Mouse (Mus musculus) urinary bladder, adult 18-20 months (tissue): ENCODE data around the gene Hoxb2.

ENCODE experiments used
- DNase-seq, 2 experiments: peaks; one replicate each; pipeline ENCODE4 v3.0.0; 2022; ENCODE audit warnings: low spot score in 2 of 2, mixed read lengths in 2 of 2

The Hoxb2 gene

DNA sequence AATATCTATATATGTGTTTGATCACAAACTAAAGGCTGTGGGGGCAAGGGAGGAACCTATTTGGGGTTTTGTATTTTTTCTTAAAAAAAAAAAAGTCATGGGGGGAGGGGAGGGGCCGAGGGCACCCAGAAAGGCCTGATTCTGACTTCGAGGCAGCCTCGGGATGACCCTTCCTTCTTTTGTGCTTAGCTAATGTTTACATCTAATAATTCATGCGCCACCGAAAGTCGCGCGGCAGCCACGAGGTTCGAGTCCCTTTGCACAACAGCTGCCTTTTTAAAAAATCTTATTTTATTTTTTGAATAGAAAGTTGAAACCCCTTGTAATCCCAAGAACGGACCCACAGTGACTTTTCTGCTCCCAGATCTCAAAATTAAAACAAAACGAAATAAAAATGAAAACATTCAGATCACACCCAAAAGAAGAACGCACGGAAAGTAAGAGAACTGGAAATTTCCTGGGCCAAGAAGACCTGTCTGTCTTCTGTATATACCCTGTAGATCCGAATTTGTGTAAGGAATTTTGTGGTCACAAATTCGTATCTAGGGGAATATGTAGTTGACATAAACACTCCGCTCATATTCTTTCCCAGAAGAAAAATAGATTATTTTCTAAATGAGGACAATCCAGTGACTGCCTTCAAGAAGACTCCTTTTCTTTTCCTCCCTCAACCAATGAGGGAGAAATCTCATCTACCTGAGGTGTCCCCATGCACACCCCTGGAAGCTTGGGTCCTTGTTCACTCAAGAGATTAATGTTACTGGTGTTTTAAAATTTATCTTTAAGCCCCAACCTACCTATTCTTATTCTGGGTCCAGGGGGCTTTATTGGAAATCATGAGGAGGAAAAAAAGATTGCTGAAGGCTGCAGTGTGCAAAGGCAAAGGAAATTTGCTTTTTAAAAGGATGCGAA lies 33.4 kb upstream of the Hoxb2 start:
- DNase-seq, result peak in 1 of 2 experiments; percentile 9

DNA sequence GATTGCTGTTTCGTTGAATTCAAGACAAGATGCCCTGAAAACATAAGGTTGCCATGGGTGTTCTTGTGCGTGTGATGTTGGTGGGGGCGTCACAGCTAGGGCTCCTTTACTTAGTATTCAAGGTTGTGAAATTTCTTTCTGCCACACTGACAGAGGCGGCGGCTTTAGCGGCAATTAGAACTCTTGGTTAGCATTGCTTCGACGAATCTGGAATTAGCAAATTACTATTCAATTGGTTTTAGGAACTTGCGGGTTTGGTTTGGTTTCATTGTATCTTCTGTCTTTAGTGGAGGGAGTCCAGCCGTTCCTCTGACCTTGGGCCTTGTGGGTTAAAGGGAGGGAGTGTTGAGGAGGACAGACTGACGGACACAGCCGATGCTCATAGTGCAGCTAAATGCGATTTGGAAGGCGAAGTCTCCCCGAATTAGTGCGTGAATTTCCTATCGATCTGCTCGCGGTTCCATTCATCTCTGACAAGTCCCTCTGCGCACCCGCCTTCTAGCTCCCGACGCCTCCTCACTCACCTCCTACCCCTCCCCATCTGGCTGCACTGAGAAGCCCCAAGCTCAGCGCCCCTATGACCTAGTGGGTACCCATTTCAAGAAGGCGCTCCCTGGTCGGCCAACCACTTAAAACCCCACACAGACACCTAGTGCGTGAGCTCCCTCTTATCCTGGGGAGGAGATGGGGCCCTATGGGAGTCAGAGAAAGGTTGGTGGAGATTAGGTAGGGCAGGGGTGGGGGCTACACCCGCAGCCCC lies 32.5 kb upstream of the Hoxb2 start, which contains the start of gene Hoxb4:
Gene Hoxb4 (plus strand): TSS at position 660 of the 760 bp plus-strand sequence.
- peak in 1 of 2 experiments; percentile 35 for DNase-seq

GRCm38 (mm10) chr11:96318368-96319070 lies 31.8 kb upstream of the Hoxb2 start:
- peak; percentile 48 to 61 for DNase-seq

GRCm38 (mm10) chr11:96319071-96319902 lies 31.0 kb upstream of the Hoxb2 start:
- peak in 1 of 2 experiments; percentile 26 for DNase-seq

DNA sequence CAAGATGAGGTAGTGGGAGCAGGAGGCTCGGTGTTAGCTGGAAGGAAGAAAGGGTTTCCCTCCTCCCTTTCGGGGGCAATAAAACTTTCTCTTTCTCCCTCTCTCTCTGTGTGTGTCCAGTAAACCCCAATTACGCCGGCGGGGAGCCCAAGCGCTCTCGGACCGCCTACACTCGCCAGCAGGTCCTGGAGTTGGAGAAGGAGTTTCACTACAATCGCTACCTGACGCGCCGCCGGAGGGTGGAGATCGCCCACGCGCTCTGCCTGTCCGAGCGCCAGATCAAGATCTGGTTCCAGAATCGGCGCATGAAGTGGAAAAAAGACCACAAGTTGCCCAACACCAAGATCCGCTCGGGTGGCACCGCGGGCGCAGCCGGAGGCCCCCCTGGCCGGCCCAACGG lies 30.4 kb upstream of the Hoxb2 start:
- DNase-seq, result peak in 1 of 2 experiments; percentile 58

GRCm38 (mm10) chr11:96320688-96321087 lies 29.6 kb upstream of the Hoxb2 start:
- DNase-seq, result peak in 1 of 2 experiments; percentile 16

- no peak for DNase-seq
Observed at GRCm38 (mm10) chr11:96321846-96322245, 28.5 kb upstream of the Hoxb2 start.

GRCm38 (mm10) chr11:96322738-96323137 lies 27.6 kb upstream of the Hoxb2 start:
- DNase-seq, result no peak

GRCm38 (mm10) chr11:96323154-96323553 lies 27.2 kb upstream of the Hoxb2 start, which contains the start of gene Hoxb3:
Gene Hoxb3, plus strand, starts transcription at chr11:96323326.
- DNase-seq, result no peak

GRCm38 (mm10) chr11:96324125-96324524 lies 26.2 kb upstream of the Hoxb2 start:
- no peak for DNase-seq

GRCm38 (mm10) chr11:96324965-96325364 lies 25.4 kb upstream of the Hoxb2 start:
- DNase-seq, result no peak

- no peak for DNase-seq
Observed at GRCm38 (mm10) chr11:96325747-96326212, 24.5 kb upstream of the Hoxb2 start.

GRCm38 (mm10) chr11:96326705-96327104 lies 23.6 kb upstream of the Hoxb2 start:
- DNase-seq, result no peak

GRCm38 (mm10) chr11:96327122-96327521 lies 23.2 kb upstream of the Hoxb2 start:
- DNase-seq, result no peak

DNA sequence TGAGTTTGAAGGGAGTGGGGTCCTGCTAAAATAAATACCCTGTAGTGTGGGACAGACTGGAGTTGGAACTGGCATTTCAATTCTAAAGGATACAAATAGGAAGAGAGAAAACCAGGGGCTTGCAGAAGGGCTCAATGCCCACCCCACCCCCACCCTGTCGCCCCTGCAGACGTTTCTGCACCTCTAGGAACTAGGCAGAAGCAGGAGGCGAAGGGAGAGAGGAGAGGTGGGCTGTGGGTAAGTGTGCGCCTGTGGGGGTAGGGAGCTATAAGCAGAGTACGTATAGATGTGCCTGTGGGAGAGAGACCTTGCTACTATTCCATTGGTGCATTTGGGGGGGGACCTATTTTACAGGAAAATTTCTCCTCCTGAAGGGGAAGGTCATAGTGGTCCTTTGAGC lies 22.6 kb upstream of the Hoxb2 start:
- DNase-seq, result no peak

DNA sequence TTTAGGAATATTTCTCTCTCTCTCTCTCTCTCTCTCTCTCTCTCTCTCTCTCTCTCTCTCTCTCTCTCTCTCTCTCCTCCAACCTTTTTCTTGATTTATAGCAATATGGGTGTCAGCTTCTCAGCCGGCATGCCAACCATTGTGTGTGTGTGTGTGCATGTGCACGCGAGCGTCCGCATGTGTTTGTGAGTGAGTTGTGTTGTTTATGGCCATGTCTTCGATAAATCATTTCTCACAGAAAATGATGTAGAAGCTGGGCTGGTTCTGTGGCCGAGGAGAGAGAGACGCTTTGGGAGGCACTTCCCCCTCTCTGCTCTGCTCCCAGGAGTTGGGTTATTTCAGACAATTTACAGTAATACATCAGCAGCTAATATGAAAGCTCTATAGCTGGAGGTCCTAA lies 21.7 kb upstream of the Hoxb2 start:
- DNase-seq, result no peak

DNA sequence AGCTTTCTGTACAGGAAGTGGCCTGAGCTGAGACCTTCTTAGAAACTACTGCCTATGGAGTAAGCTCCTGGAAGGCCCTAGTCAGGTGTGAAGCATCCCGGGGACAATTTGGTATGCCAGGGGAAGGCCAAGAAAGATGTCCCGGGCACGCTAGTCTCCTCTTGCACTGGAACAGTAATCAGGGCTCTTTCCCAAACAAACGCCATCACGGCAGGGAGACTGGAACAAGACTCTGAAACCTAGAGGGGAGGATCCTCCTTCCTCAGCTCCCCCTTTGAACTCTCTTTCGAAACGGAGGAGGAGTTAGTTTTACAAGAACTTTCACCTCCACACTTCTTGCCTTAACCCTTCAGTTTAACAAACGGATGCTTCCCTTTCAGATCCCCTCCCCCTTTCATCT lies 18.2 kb upstream of the Hoxb2 start:
- no peak for DNase-seq

GRCm38 (mm10) chr11:96332618-96333032 lies 17.7 kb upstream of the Hoxb2 start:
- no peak for DNase-seq

DNA sequence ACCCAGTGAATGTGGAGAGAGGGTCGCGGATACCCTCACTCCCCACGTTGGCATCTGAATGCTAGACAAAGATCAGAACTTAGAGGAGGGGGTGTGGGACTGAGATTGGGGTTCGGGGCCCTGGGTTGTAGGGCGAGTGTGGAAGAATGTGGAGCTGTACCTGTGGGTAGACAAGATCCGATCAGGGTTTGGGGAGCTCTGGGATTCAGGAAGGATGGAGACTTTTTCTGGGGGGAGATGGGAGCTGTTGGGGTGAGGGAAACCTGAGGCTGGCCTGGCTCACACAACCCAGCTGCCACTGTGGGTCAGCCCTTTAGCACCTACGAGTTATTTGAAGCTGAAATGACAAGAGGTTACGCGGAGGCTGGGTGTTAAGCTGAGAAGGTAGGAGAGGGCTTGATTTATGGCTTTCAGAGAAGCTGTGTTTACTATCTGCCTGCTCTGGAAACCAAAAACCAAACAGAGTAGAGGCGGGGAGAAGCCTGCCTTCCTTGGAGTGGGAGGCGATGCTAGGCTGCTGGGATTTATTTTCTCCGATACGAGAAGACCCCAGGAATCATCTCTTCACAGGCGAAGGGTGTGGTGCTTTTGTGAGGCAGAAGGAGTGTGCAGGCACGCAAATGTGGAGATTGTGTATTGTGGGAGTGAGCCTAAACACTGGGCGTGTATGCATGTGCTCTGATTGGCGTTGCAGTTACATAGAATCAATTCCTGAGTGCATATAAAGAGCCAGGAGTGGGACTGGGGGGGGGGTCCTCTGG lies 16.9 kb upstream of the Hoxb2 start:
- no peak for DNase-seq

DNA sequence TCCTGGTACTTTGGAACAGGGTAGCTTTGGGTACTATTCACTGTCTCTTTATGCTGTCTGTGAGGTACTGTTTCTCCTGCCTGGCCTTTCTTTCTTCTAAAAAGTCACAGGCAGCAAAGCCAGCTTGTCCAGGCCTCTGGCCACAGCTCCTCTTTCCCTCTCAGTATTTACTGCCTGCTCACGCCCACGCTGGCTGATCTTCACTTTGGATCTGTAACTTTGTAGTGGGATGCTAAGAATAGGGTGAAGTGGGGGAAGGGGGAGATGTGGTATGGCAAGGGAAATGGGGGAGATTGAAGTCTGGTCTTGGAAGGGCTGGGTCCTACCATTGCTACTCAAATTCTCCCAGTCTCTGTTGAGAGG lies 16.3 kb upstream of the Hoxb2 start:
- no peak for DNase-seq
